Mouse (Mus musculus) lung, embryonic 14.5 days (tissue): ENCODE results near the gene Grik2. TPM values are rescaled to one million over a fixed set of nuclear protein-coding genes. Genes with fewer than 3 reads are reported as not detected.

Experiments
- ATAC-seq: fragments of 200-750 bp; cut with Nextera tagmentation; 2 replicates; pipeline ENCODE4 v1.8.0; 2017; ENCODE audit warnings: mild to moderate bottlenecking, moderate TSS enrichment, moderate library complexity; ENCODE audit not compliant: insufficient read depth
- DNase-seq: peaks from one replicate; pipeline ENCODE4 v3.0.0-alpha.2; 2015
- H3K27ac ChIP-seq: fragments of 300-500 bp; sonication (generic); 2 replicates; pipeline ENCODE4 v1.5.1; 2014; ENCODE audit warnings: low read depth, mild to moderate bottlenecking, moderate library complexity
- H3K27me3 ChIP-seq: fragments of 300-500 bp; sonication (generic); 2 replicates; pipeline ENCODE4 v1.6.1; 2014; ENCODE audit warnings: low read length, control low read depth; ENCODE audit not compliant: insufficient read depth
- H3K36me3 ChIP-seq: fragments of 300-500 bp; sonication (generic); 2 replicates; pipeline ENCODE4 v1.6.1; 2014; ENCODE audit warnings: control low read depth; ENCODE audit not compliant: insufficient read depth
- H3K4me1 ChIP-seq: fragments of 300-500 bp; sonication (generic); 2 replicates; pipeline ENCODE4 v1.6.1; 2014; ENCODE audit warnings: antibody characterized with exemption, control low read depth; ENCODE audit not compliant: insufficient read depth
- H3K4me2 ChIP-seq: fragments of 300-500 bp; sonication (generic); 2 replicates; pipeline ENCODE4 v1.6.1; 2014; ENCODE audit warnings: mild to moderate bottlenecking
- H3K4me3 ChIP-seq: fragments of 300-500 bp; sonication (generic); 2 replicates; pipeline ENCODE4 v1.5.1; 2014; ENCODE audit warnings: low read depth, low read length
- H3K9ac ChIP-seq: fragments of 300-500 bp; sonication (generic); 2 replicates; pipeline ENCODE4 v1.6.1; 2014
- H3K9me3 ChIP-seq: fragments of 300-500 bp; sonication (generic); 2 replicates; pipeline ENCODE4 v1.6.1; 2016; ENCODE audit warnings: low read depth, low read length, control low read depth
- CTCF ChIP-seq: IDR thresholded peaks from 2 replicates; pipeline ENCODE4 v1.5.1; 2016; ENCODE audit warnings: antibody characterized with exemption, low read depth
- WGBS: fragments of 180-500 bp; shearing (Covaris S2); extraction: QIAGEN DNeasy Blood & Tissue Kit; methylation state at CpG from one replicate; pipeline ENCODE4 v1.1.7; 2014; 5-methylcytosine and 5-hydroxymethylcytosine counted together
- polyA plus RNA-seq: library from polyadenylated mRNA; unstranded; fragments of >200 nt; fragmentation: Nextera tagmentation; extraction: Ambion mirVana; gene quantifications from 2 replicates; pipeline ENCODE4 v1.2.1, GENCODE M21; 2014

Gene Grik2
- polyA plus RNA-seq, 1 experiment from 2014 or later, result 0.74 TPM

GRCm38 (mm10) chr10:49519752-49520151 is 268.8 kb downstream of the Grik2 start:
- H3K36me3 ChIP-seq, result no peaks in the 10 kb centered on the region
- H3K27me3 ChIP-seq, result no peaks in the 10 kb centered on the region
- WGBS, result 95% methylated on average over 1 of the region's 1 CpGs
- H3K4me2 ChIP-seq, result no peak overlapping the region
- H3K4me1 ChIP-seq, result no peaks in the 10 kb centered on the region
- no peak for TF ChIP-seq CTCF
- no peaks in the 10 kb centered on the region for H3K9me3 ChIP-seq
- DNase-seq (peak; percentile 1), ATAC-seq (no peak)
- no peak overlapping the region for H3K4me3 ChIP-seq
- H3K9ac ChIP-seq, result no peak overlapping the region
- no peak overlapping the region for H3K27ac ChIP-seq

- TF ChIP-seq CTCF, result no peak
- H3K9me3 ChIP-seq, result no peaks in the 10 kb centered on the region
- H3K4me2 ChIP-seq, result no peak overlapping the region
- 39% methylated on average over 1 of the region's 1 CpGs for WGBS
- H3K27ac ChIP-seq, result no peak overlapping the region
- no peak for DNase-seq
- no peak overlapping the region for H3K4me3 ChIP-seq
- H3K9ac ChIP-seq, result no peak overlapping the region
- no peak for ATAC-seq
- no peaks in the 10 kb centered on the region for H3K4me1 ChIP-seq
- H3K36me3 ChIP-seq, result no peaks in the 10 kb centered on the region
- no peaks in the 10 kb centered on the region for H3K27me3 ChIP-seq
Observed at GRCm38 (mm10) chr10:49500628-49501027, 287.9 kb downstream of the Grik2 start.

- no peak overlapping the region for H3K4me3 ChIP-seq
- no peak overlapping the region for H3K4me2 ChIP-seq
- TF ChIP-seq CTCF, result no peak
- 74% methylated on average over 1 of the region's 1 CpGs for WGBS
- H3K4me1 ChIP-seq, result no peaks in the 10 kb centered on the region
- H3K9ac ChIP-seq, result no peak overlapping the region
- no peak for DNase-seq
- H3K27me3 ChIP-seq, result no peaks in the 10 kb centered on the region
- no peak overlapping the region for H3K27ac ChIP-seq
- H3K9me3 ChIP-seq, result no peaks in the 10 kb centered on the region
- H3K36me3 ChIP-seq, result no peaks in the 10 kb centered on the region
- no peak for ATAC-seq
Observed at GRCm38 (mm10) chr10:49497302-49497701, 291.3 kb downstream of the Grik2 start.

GRCm38 (mm10) chr10:49481439-49481838 is 307.1 kb downstream of the Grik2 start:
- H3K4me3 ChIP-seq, result no peak overlapping the region
- no peaks in the 10 kb centered on the region for H3K4me1 ChIP-seq
- H3K9ac ChIP-seq, result no peak overlapping the region
- H3K27ac ChIP-seq, result no peak overlapping the region
- H3K9me3 ChIP-seq, result no peaks in the 10 kb centered on the region
- peak; percentile 6 for DNase-seq
- TF ChIP-seq CTCF, result peak; percentile 34
- H3K27me3 ChIP-seq, result no peaks in the 10 kb centered on the region
- 71% methylated on average over 4 of the region's 4 CpGs for WGBS
- no peaks in the 10 kb centered on the region for H3K36me3 ChIP-seq
- no peak overlapping the region for H3K4me2 ChIP-seq
- ATAC-seq, result no peak

- 80% methylated on average over 5 of the region's 5 CpGs for WGBS
- H3K9me3 ChIP-seq, result no peaks in the 10 kb centered on the region
- H3K9ac ChIP-seq, result no peak overlapping the region
- DNase-seq (no peak), ATAC-seq (no peak)
- H3K27ac ChIP-seq, result no peak overlapping the region
- no peaks in the 10 kb centered on the region for H3K27me3 ChIP-seq
- no peak overlapping the region for H3K4me2 ChIP-seq
- H3K4me1 ChIP-seq, result no peaks in the 10 kb centered on the region
- TF ChIP-seq CTCF, result no peak
- H3K4me3 ChIP-seq, result no peak overlapping the region
- H3K36me3 ChIP-seq, result no peaks in the 10 kb centered on the region
Observed at GRCm38 (mm10) chr10:49480085-49480749, 308.3 kb downstream of the Grik2 start.

GRCm38 (mm10) chr10:49473613-49474012 is 315.0 kb downstream of the Grik2 start:
- Histone ChIP-seq H3K4me1 (no peaks in the 10 kb centered on the region), H3K9me3 (no peaks in the 10 kb centered on the region), H3K4me2 (no peak overlapping the region), H3K4me3 (no peak overlapping the region), H3K36me3 (no peaks in the 10 kb centered on the region), H3K27ac (no peak overlapping the region), H3K9ac (no peak overlapping the region), H3K27me3 (no peaks in the 10 kb centered on the region)
- ATAC-seq (no peak), DNase-seq (no peak)
- no peak for TF ChIP-seq CTCF

GRCm38 (mm10) chr10:49456791-49457190 is 331.8 kb downstream of the Grik2 start:
- no peaks in the 10 kb centered on the region for H3K4me1 ChIP-seq
- WGBS, result 77% methylated on average over 2 of the region's 2 CpGs
- H3K27me3 ChIP-seq, result no peaks in the 10 kb centered on the region
- H3K9ac ChIP-seq, result no peak overlapping the region
- H3K4me3 ChIP-seq, result no peak overlapping the region
- no peaks in the 10 kb centered on the region for H3K36me3 ChIP-seq
- H3K4me2 ChIP-seq, result no peak overlapping the region
- DNase-seq (no peak), ATAC-seq (no peak)
- no peak overlapping the region for H3K27ac ChIP-seq
- H3K9me3 ChIP-seq, result no peaks in the 10 kb centered on the region
- no peak for TF ChIP-seq CTCF

GRCm38 (mm10) chr10:49453535-49453934 is 335.0 kb downstream of the Grik2 start:
- Histone ChIP-seq H3K27ac (no peak overlapping the region), H3K4me1 (no peaks in the 10 kb centered on the region), H3K27me3 (no peaks in the 10 kb centered on the region), H3K9me3 (no peaks in the 10 kb centered on the region), H3K36me3 (no peaks in the 10 kb centered on the region), H3K9ac (no peak overlapping the region), H3K4me3 (no peak overlapping the region), H3K4me2 (no peak overlapping the region)
- TF ChIP-seq CTCF, result no peak
- no peak for DNase-seq
- no peak for ATAC-seq
